Mouse (Mus musculus): ENCODE data around the gene Epha4.

Gene Epha4

DNA sequence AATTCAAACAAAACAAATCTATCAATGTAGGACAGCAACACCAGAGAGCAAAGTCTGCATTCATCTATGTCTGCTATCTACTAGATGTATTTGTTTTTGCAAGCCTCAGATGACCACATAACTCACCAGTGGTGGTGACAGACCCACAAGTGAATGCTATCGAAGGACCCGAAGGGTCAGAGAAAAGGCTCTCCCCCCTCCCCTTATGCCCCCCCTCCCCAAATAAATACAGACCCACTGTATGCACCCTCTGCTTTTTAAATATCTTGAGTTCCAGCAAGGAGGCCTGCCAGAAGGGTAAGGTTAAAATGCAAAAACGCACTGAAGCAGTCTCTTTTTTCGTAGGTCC lies 2.9 kb downstream of the Epha4 start:
- no peak for DNase-seq

DNA sequence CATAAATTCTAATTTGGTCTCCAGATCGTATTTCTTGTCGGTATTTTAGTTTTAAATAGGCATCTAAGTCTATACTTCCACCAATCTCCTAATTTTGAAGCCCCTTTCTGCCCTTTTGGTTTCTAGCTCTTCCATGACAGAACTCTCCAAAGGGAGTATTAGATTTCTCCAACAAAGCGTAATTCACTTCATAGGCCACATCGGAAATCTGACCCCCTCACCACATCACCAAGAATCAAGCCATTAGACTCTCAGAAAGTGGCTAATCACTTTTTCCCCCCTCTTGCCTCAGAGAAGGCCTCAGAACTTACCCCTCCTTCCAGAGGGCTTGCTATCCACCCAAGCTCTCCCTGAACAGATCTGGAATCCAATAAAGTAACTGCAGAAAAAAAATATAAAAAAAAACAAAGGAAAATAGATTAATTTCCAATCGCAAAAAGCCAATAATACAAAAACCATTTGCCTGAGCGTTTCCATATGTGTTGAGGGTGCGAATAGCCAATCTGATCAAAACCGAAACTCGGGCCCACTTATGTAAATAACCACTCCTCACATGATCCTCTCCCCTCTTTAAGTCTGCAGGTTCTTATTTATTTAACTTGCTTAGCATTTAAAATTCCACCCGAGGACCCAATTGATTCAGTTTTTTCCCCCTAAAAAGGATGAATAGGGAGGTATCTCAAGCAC lies 3.4 kb downstream of the Epha4 start:
- DNase-seq: peak; percentile 50

DNA sequence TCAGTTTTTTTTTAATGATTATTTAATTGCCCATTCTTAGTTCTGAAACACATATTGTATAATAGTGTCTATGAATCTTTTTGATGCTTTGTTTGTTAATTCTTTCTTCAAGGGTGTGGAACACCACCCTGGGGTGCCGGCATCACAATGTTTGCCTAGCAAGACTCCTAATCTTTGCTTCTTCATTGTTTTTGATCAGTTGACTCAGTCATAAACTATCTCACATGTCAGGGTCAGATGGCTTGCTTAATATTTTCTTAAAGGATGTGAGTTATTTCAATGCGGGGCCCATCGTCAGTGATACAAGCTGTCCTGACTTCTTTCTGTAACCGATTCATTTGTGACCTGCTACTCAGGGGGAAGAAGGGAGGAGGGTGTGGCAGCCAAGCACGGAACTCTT lies 4.3 kb downstream of the Epha4 start:
- no peak for DNase-seq

DNA sequence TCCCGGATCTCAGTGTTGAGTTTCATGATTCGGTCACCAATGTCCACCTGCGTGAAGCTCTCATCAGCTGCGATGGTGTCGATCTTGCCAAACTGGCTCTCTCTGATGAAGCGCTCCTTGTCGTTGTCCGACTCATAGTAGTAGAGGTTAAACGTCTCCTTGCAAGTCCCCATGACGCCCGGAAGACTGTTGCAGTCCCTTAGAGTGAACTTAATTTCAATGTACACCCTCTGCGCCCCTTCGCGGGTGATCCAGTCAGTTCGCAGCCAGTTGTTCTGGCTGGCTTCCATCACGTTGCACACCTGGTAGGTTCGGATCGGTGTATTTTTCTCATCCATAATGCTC lies 8.1 kb downstream of the Epha4 start:
- no peak for DNase-seq

DNA sequence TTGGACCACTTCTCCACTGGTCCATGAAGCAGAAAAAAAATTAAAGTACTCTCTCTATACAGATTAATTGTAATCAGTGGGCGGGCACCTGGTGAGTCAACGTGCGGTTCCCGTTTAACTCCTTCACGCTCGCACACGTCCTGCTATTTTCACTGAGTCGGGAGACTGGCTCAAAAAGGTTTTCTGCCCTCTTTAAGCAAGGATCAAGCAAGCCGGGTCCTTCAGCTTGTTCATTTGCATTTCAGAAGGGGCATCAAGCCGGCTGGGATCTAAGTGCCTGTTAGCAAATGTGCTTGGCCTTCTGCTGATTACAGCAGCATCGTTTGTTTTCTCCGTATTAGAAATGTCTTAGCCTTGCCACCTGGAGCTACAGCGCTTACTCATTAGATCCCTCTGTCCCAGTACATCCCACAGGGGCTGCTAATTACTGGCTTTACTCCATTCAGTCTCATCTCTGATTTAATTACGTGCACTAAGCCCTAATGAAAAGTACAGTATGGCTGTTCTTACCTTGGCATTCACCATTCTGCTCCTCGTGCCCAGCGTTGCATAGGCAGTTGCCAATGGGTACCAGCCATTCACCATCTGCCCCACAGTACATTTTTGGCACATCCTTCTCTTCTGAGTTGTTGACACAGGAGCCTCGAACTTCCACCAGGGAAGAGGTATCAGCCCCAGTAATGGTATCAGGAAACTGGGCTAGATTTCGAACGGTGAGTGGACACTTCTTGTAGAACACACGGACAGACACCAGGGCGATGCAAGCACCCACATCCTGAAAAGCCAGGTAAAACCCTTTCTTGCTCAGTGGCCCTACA lies 8.6 kb downstream of the Epha4 start:
- peak; percentile 32 for DNase-seq

DNA sequence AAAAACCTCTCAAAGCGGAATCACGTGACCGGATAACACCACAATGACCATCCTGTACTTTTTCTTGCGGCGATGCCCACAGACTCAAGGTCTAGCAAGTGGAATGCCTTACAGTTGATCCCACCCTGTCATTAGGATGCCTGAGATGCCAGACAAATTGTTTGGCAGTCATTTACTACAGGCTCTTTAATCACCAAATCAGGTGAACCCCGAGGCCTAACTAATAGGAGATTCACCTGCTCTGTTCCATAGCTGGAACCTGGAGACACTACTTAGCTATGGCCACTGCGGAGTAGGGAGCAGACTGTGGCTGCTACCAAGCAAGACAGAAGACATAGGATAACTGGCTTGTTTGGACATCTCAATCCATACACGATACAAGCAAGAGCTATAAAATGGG lies 9.6 kb downstream of the Epha4 start:
- DNase-seq: no peak

DNA sequence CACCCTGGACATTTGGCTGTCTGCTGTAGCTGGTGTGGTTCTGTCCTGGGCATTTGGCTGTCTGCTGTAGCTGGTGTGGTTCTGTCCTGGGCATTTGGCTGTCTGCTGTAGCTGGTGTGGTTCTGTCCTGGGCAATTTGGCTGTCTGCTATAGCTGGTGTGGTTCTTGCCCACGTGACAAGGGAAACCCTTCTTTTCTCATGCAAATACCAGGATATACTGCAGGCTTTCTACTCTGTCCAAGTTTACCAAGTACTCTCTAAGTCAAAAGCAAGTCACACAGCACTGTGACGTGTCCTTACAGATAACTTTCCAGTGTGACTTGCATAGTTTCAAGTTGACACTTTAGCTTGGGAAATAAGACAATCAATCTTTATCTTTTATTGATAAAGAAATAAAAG lies 10.1 kb downstream of the Epha4 start:
- no peak for DNase-seq

DNA sequence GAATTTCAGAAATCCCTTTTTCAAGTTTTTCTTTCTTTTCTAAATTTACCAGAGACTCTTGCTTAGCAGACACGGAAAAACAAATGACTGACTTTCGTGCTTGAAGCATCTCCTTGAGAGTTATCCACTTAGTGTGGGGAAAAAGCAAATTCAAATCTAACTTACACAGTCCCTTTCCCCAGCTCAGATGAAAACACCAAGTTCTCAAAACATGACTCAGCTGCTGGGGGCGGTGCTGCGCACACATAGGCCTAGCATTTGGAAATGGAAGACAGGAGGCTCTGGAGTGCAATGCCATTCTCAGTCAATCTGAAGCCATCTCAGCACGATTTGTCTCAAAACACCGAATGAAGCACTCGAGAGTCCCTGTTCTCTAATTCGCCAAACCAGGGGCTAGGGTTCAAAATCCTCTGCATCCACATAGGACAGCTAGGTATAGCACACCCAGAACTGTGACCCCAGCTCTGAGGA lies 11.1 kb downstream of the Epha4 start:
- DNase-seq: peak; percentile 37

DNA sequence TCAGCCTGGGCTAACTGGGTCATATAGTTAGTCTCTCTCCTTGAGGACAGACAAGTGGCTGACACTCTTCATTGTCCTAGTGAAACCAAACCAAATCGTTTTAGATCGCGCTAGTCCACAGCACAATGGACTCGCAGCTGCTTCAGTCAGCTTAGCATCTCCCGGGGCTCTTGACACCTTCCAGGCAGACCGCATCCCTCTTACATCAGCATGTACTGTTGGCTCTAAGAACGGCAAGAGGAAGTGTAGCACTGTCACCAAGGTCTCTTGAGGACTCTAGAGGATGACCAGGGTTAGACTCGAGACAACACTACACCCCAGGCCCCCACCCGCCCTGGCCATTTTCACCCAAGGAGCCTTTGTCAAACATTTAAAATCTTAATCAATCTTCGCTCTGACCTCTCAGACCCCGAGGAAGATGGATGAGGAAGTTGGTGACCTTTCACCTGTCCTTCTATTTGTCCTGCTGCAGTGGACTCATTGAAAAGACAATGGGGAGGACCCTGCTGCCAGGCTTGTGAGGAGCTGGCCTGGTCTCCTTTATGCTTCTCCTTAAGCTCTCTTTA lies 12.3 kb downstream of the Epha4 start:
- peak; percentile 76 for DNase-seq

DNA sequence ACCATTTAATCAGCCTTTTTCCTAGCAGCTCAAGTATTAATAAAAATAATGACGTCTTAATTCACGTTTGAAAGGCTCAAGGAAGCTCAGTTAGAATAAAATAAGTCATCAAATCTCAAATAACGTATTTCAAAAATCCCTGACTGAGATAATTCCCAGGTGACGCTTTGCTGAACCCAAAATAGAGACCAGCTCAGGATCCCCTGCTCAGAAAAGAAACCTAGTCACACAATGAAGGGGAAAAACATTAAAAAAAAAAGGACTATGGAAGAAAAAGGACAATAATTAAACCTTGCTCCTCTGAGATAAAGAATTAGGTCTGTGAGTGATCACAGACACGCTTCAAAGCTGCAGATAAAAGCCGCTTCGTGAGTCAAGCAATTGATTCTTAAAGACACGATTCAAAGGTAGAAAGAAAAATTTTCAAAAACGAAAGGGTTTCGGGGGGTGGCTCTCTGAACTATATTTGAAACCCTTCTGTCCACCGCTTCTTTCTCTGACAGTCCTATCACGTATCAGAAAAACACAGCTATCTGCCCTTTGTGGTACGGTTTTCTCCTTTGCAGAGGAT lies 13.4 kb downstream of the Epha4 start:
- no peak for DNase-seq

DNA sequence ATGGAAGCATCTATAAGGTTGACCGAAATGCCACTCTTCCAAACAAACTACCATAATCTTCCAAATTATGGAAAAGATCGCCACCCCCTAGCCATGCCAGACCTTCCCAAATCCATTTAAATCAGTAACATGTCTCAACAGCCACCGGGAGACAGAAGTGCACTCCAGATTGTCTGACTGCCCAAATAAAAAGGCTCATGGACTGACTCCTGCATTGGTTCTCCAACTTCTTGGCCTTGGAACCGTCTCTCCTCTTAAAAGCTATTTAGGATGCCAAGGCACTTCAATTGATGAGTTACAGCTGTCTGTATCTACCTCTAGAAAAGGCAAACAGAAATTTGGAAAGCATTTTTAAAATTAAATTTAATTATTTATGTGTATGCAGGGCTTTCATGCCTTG lies 17.4 kb downstream of the Epha4 start:
- DNase-seq: no peak

DNA sequence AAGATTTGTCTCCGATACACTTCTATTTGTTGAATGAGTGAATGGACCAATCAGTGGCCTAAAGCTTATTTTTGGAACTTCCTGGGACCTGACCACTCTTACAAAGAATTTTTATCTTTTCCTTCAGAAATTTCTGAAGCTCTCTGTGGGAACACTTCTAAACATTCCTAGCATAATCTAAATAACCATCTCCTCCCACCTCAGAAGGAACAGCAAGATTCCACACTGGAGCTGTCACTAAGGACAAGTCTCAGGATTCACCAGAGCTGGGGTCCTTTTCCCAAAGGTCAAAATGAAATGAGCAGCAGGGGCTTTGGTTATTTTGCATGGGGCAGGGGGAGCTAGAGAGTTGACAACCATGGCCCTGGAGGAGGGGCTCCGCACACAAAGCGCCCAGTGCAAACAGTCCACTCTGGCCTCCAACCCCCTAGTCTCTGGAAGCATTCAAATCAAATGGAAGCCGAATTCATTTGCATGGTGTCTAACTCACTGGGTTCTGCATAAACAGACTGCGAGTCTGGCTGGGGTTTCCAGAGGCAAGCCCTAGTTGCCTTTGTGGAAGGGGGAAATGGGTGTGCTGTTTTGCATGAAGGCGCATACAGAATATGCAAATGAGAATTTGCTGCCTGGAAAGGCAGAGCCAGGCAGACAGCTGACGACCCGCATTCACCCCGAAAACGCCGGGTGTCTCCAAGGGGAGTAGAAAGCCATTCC lies 18.3 kb downstream of the Epha4 start:
- DNase-seq: peak; percentile 80

DNA sequence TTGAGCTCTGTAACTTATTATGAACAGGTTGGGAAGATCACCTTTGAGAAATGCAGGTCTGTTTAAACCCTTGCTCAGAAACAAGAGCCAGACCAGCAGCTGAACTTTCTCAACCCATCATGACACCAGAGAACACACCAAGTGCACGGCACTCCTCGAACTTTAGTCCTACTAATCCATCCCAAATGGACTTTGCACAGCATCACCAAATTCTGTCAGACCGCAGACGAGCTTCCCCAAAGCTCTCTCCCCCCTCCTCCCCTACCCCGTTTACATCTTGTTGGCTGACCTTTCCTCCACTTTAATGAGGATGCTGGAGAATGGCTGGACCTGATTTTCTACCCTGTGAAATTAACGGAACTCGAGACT lies 19.1 kb downstream of the Epha4 start:
- peak; percentile 34 for DNase-seq

DNA sequence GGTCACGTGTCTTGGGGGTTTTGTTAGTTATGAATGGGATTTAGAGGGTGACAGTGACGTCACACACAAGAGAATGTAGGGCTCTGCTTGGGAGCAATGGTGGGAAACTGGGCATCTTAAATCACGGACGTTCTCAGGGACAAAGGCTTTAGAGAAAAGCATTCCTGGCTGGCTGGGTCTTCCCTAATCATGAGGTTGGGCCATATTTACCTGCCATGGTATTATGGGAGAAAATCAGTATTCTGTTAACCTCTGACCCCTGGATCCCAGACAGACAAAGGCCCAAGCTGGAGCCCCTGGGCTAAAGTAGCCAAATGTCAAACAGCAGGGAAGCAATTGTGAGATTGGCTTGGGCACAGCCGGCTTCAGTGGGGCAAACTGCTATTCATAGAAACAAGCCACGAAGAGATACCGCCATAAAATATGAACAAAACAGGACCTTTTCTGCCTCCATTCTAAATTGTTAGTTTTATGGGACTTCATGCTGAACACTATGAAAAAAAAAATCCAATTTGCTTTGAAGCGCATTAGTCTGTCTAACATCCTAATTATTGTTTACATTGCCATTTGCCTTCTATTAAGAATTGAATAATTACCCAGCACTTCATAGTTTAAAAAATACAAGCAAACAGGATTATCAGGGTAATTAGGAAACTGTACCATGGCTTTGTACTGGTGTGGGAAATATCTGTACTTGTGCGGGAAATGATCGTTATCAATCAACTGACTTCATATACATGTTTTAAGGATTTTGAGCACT lies 19.7 kb downstream of the Epha4 start:
- peak; percentile 76 for DNase-seq

DNA sequence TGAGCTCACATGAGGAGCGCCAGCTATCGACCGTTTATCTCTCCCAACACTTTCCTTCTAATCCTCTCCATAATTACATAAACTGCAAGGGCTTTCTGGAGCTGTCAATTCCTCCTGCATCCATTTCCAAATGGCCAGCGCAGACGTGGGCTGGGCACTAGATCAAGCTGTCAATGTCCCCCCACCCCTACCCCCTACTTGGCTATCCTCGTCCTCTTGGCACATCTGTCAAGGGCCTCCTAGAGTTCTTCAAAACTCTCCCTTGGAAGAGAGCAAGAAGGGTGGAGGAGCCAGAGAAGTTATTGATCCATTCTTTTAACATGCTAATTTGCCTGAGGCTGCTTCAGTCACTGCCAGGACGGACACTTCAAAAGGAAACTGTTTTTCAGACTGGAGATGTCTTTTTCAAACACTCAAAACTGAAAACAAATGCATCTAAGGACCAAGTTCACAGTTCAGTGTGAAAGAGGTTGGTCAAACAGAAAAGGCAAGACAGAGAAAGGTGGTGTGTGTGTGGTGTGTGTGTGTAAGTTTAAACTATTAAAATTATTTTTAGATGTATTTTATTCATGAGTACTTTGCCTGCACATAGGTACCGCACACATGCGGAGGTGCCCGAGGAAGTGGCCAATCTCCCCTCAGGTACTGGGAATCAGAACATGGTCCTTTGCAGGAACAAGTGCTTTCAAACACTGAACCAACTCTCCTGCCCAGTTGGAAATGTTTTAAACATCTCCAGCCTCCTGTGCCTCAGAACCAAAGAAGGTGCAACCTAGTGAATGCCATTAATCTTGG lies 20.9 kb downstream of the Epha4 start:
- DNase-seq: peak; percentile 42

DNA sequence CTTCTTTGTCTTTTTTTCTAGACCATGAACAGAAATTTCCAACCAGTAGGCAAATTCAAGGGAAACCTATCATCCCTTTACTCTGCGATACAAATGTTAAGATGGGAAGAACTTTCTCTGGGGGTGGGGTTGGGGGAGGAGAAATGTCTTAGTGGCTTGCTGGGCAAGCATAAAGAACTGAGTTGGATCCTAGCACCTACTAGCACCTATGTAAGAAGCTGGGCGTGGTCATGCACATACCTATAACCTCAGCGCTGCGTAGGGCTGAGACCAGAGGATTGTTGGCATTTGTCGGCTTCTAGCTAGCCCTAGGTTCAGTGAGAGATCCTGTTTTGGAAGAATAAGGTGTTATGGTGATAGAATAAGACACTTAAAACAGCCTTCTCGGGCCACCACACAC lies 24.7 kb downstream of the Epha4 start:
- DNase-seq: no peak

DNA sequence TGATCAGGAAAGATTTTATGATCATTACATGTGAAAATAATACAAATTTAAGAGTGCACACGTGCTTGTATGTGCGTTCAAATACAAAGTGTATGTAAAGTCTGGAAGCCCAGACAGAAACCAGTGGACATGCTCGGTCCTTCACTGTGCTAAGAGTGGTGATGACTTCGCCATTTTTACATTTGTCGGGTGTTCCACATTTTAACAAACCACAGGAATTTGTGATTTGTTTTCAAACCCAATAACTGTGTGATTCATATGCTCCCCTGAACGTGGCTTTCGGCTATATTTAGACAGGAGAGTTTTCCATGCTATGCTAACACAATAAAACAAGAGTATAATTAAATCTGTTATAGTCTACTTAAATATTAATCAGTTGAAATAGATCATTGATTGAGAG lies 25.5 kb downstream of the Epha4 start:
- DNase-seq: no peak

DNA sequence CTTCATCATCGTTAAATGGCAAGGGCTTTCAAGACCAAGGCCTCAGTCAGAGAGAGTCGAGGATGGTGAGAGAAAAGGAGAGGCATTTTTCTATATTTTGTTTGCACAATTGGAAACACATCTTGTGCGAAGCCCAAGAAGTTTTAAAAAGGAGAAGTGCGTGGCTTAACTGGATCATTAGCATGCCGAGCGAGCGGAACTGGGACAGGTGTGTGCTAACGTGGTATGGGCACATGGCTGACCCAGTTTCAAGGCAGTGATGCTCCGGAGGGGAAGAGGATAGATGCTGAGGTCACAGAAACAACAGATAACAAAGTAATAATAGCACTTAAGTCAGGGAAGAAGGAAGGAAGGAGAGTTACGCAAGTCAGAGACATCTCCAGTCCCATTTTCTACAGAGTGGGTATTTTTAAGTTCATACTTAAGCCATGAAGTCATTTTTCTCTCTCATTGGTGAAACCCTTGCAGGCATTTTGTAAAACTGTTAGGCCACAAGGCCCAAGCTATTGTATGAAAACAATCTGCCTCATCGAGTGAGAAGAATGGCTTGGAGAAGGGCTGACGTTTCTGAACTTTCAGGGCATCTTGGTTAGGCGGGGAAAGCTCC lies 26.9 kb downstream of the Epha4 start:
- DNase-seq: no peak

DNA sequence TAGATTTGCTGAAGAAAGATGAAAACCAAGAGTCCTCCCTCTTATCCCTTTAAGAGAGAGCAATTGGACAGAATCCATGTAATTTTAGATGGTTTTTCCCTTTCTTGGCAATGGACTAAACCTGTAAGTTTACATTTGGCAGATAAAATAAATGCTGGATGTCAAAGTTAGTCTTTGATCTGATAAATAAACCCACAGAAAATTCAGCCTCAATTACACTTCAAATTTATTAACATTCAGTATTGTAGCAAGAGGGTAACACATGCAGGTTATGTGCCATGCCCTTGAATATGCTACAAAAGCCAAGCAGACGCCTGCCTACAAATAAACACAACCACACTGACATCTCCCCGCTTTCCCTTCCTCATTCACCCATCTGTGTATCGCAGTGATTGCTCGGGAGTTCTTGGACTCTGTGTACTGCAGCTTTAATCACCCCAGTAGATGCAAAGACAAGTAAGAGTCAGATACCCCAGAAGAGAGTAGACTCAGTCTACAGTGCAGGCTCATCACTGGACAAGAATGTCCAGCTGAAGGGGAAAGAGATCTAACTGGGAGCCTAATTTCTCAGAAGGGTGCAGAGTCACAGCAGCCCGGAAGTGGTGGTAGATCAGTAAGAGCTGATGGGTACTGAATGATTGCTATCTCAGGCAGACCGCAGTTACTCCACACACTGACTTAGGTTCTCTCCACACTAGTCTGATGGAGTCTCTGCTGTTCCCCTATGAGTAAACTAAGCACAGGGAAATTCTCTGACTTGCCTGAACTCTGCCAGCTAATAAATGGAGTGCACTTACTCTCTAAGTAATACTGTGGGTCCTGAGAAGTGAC lies 29.9 kb downstream of the Epha4 start:
- no peak for DNase-seq

DNA sequence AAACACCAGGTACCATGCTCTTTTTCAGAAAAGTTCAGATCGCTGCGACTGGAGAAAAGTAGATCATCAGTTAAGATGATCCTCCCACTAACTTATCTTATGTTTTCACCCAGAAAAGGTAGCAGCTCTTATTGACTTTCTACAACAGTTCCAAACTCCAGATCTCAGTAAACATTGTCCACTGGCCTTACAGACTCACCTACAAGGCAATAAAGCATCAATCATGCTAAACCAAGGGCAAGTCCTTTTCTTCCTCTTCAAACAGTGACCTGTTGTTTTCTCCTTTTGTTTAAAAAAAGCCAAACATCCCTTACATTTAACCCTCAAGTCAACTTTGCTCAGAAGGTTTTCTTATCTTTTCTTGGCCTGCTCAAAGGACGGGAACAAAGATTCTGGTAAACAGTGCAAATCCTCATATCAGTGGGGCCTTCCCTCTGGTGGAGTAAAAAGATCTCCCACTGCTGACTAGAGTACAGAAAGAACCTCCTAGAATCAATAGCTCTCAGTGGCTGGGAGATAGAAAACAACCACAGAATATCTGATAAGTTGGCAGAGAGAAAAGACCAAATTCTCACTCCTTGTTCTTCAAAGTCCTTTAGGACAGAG lies 39.0 kb downstream of the Epha4 start:
- no peak for DNase-seq
